Comparison of ENCODE assay signal across 15 mouse cellular contexts in genomic region chr16:42380641-42381040, GRCm38 (mm10). TPM values are rescaled to one million over a fixed set of nuclear protein-coding genes. Genes with fewer than 3 reads are reported as not detected.
DNase-seq lines count a peak whose midpoint lies in the region; ATAC-seq and TF ChIP-seq lines count a peak whose summit lies in the region.
"Had no signal": no experiment of that assay in that cellular context is flagged by ENCODE, and none has a peak within 500 bp of the region (broad histone marks: within the 10 kb centered on the region; RNA-seq: fewer than 3 reads in every experiment).

No protein-coding gene starts in this region.

- H3K9ac ChIP-seq in liver, postnatal 0 days (replicated peaks), result no peak overlapping the region
- H3K9ac ChIP-seq in liver, embryonic 12.5 days, result no peak overlapping the region
- H3K9ac ChIP-seq in limb, embryonic 14.5 days (ENCODE audit: low read depth, low read length, severe bottlenecking), result no peak overlapping the region
- H3K9ac ChIP-seq: forebrain, embryonic 13.5 days had no signal

- 54% methylated on average over 3 of the region's 3 CpGs for WGBS in liver, postnatal 0 days (ENCODE audit: insufficient replicate concordance)
- 49% methylated on average over 3 of the region's 3 CpGs for WGBS in liver, embryonic 12.5 days (ENCODE audit: insufficient replicate concordance)
- WGBS in limb, embryonic 14.5 days, result 57% methylated on average over 3 of the region's 3 CpGs

- no peaks in the 10 kb centered on the region for H3K9me3 ChIP-seq in liver, postnatal 0 days (ENCODE audit: low read length)
- no peaks in the 10 kb centered on the region for H3K9me3 ChIP-seq in liver, embryonic 12.5 days (replicated peaks)
- H3K9me3 ChIP-seq in limb, embryonic 14.5 days (ENCODE audit: control insufficient read depth, low read length), result no peaks in the 10 kb centered on the region
- H3K9me3 ChIP-seq: forebrain, embryonic 13.5 days had no signal

- no peaks in the 10 kb centered on the region for H3K27me3 ChIP-seq in liver, postnatal 0 days (ENCODE audit: insufficient read depth, low read length)
- no peaks in the 10 kb centered on the region for H3K27me3 ChIP-seq in liver, embryonic 12.5 days (replicated peaks)
- no peaks in the 10 kb centered on the region for H3K27me3 ChIP-seq in limb, embryonic 14.5 days (ENCODE audit: control insufficient read depth, insufficient read depth, low read length)
- H3K27me3 ChIP-seq: forebrain, embryonic 13.5 days; megakaryocyte, embryonic 14.5 days had no signal

- peak; percentile 27 for DNase-seq in adrenal gland, postnatal 14 days
- no peak for DNase-seq in adrenal gland, adult 18-20 months (ENCODE audit: low spot score in 2 of 2)
- peak; percentile 19 for DNase-seq in liver, postnatal 0 days
- DNase-seq in cerebellum, adult 18-20 months, result peak; percentile 55 to 65
- DNase-seq in limb, embryonic 14.5 days (ENCODE audit: low spot score), result peak; percentile 8
- no peak for DNase-seq in lung, postnatal 25 days (ENCODE audit: low spot score)
- DNase-seq in testis, postnatal 14 days (ENCODE audit: low spot score), result no peak
- DNase-seq: kidney, adult 8-10 months; right cerebral cortex, postnatal 4 days had no signal

- no peak for TF ChIP-seq POLR2A in limb, embryonic 14.5 days (IDR thresholded peaks at IDR 0.05; ENCODE audit: borderline replicate concordance, extremely low read depth, insufficient read depth, insufficient read length)

- no peak overlapping the region for H3K27ac ChIP-seq in liver, postnatal 0 days (ENCODE audit: low read depth)
- no peak overlapping the region for H3K27ac ChIP-seq in liver, embryonic 12.5 days
- no peak overlapping the region for H3K27ac ChIP-seq in limb, embryonic 14.5 days (replicated peaks; ENCODE audit: low read depth, low read length)
- H3K27ac ChIP-seq: forebrain, embryonic 13.5 days had no signal

- no peak overlapping the region for H3K4me2 ChIP-seq in liver, postnatal 0 days (ENCODE audit: low read depth, low read length)
- no peak overlapping the region for H3K4me2 ChIP-seq in liver, embryonic 12.5 days
- H3K4me2 ChIP-seq in limb, embryonic 14.5 days (replicated peaks; ENCODE audit: low read depth, low read length, severe bottlenecking), result no peak overlapping the region
- H3K4me2 ChIP-seq: forebrain, embryonic 13.5 days had no signal

- no peak for ATAC-seq in liver, postnatal 0 days
- no peak for ATAC-seq in liver, embryonic 12.5 days
- peak; percentile 57; the same call in 1 of the 2 replicates for ATAC-seq in limb, embryonic 14.5 days (ENCODE audit: low FRiP score, low read depth)
- ATAC-seq: forebrain, embryonic 13.5 days had no signal

- H3K36me3 ChIP-seq in liver, postnatal 0 days (replicated peaks; ENCODE audit: insufficient read depth, low read length), result no peaks in the 10 kb centered on the region
- H3K36me3 ChIP-seq in liver, embryonic 12.5 days, result no peaks in the 10 kb centered on the region
- no peaks in the 10 kb centered on the region for H3K36me3 ChIP-seq in limb, embryonic 14.5 days (ENCODE audit: control insufficient read depth, insufficient read depth, low read length)

- TF ChIP-seq EP300 in liver, postnatal 0 days (IDR thresholded peaks at IDR 0.05; ENCODE audit: low read depth), result no peak

- no peak overlapping the region for H3K4me3 ChIP-seq in liver, postnatal 0 days (ENCODE audit: low read depth, low read length)
- no peak overlapping the region for H3K4me3 ChIP-seq in liver, embryonic 12.5 days
- no peak overlapping the region for H3K4me3 ChIP-seq in limb, embryonic 14.5 days (replicated peaks; ENCODE audit: low read length)
- H3K4me3 ChIP-seq: forebrain, embryonic 13.5 days; megakaryocyte, embryonic 14.5 days had no signal

- no peak for TF ChIP-seq CTCF in liver, postnatal 0 days (IDR thresholded peaks at IDR 0.05; ENCODE audit: low read depth)

- no peaks in the 10 kb centered on the region for H3K4me1 ChIP-seq in liver, postnatal 0 days (ENCODE audit: insufficient read depth)
- H3K4me1 ChIP-seq in liver, embryonic 12.5 days, result no peaks in the 10 kb centered on the region
- no peaks in the 10 kb centered on the region for H3K4me1 ChIP-seq in limb, embryonic 14.5 days (ENCODE audit: control insufficient read depth, insufficient read depth, low read length)
- H3K4me1 ChIP-seq: megakaryocyte, embryonic 14.5 days had no signal

RNA-seq across cellular contexts. Expression of gene Gap43, which starts 40.2 kb away (rescaled TPM):
- 5.0 and 20.6 TPM in 2 replicates for total RNA-seq in adrenal gland, postnatal 14 days (2021)
- under 1 TPM; 0.60 to 0.83 TPM for total RNA-seq in adrenal gland, adult 18-20 months (2021)
- polyA plus RNA-seq in liver, postnatal 0 days (2015; fragmentation: Nextera tagmentation; extraction: Ambion mirVana), result 0.34 and 0.53 TPM in 2 replicates
- 7.2 and 8.9 TPM in 2 replicates for polyA plus RNA-seq in liver, embryonic 12.5 days (2016; fragmentation: Nextera tagmentation; extraction: Ambion mirVana)
- polyA plus RNA-seq in limb, embryonic 14.5 days (2012; rRNA removed), result 28.8 and 48.0 TPM in 2 replicates
- 51.1 and 57.0 TPM in 2 replicates for polyA plus RNA-seq in limb, embryonic 14.5 days (2014; fragmentation: Nextera tagmentation; extraction: Ambion mirVana)
- total RNA-seq: granulocyte monocyte progenitor cell, adult 5-6 weeks; hematopoietic stem cell, adult 5-6 weeks; MEL had no signal

Comparison
In these comparisons a context has a peak if more than half of its experiments do, and no peak if none do; other contexts are left out.
1. DNase-seq: peak in adrenal gland, postnatal 14 days (single experiment), liver, postnatal 0 days (single experiment), cerebellum, adult 18-20 months (2 of 2) and limb, embryonic 14.5 days (single experiment); none in adrenal gland, adult 18-20 months (0 of 2), lung, postnatal 25 days (single experiment) and testis, postnatal 14 days (single experiment).